Mouse (Mus musculus): ENCODE measurements around the gene Vash2.

GRCm38 (mm10) chr1:191008707-191009106 is 29.6 kb upstream of the Vash2 start:
- peak; percentile 40 for TF ChIP-seq CTCF (conservative IDR thresholded peaks at IDR 0.05; ENCODE audit: insufficient read depth, insufficient read length, low read depth, low read length)
- no peak for TF ChIP-seq POLR2A (IDR thresholded peaks at IDR 0.05; ENCODE audit: low read depth, low read length)
